Mouse (Mus musculus) neural tube, embryonic 12.5 days (tissue): ENCODE data around the gene Il22ra1. TPM values are rescaled to one million over a fixed set of nuclear protein-coding genes. Genes with fewer than 3 reads are reported as not detected.
A peak's percentile ranks its signal among the peaks of the same experiment; 100 is the strongest.

Experiments
- ATAC-seq: fragments of 200-750 bp; cut with Nextera tagmentation; 2 replicates; pipeline ENCODE4 v1.8.0; 2017; ENCODE audit warnings: low read depth, mild to moderate bottlenecking, moderate TSS enrichment, moderate library complexity; ENCODE audit not compliant: low FRiP score
- H3K27ac ChIP-seq: fragments of 300-500 bp; sonication (generic); 2 replicates; pipeline ENCODE4 v1.5.1; 2016
- H3K27me3 ChIP-seq: fragments of 300-500 bp; sonication (generic); replicated peaks from 2 replicates; pipeline ENCODE4 v1.6.1; 2016; ENCODE audit warnings: mild to moderate bottlenecking
- H3K36me3 ChIP-seq: fragments of 300-500 bp; sonication (generic); 2 replicates; pipeline ENCODE4 v1.6.1; 2016; ENCODE audit warnings: mild to moderate bottlenecking
- H3K4me1 ChIP-seq: fragments of 300-500 bp; sonication (generic); 2 replicates; pipeline ENCODE4 v1.6.1; 2016
- H3K4me2 ChIP-seq: fragments of 300-500 bp; sonication (generic); replicated peaks from 2 replicates; pipeline ENCODE4 v1.6.1; 2016; ENCODE audit warnings: mild to moderate bottlenecking
- H3K4me3 ChIP-seq: fragments of 300-500 bp; sonication (generic); 2 replicates; pipeline ENCODE4 v1.5.1; 2016
- H3K9ac ChIP-seq: fragments of 300-500 bp; sonication (generic); 2 replicates; pipeline ENCODE4 v1.6.1; 2016; ENCODE audit warnings: mild to moderate bottlenecking
- H3K9me3 ChIP-seq: fragments of 300-500 bp; sonication (generic); 2 replicates; pipeline ENCODE4 v1.6.1; 2016; ENCODE audit warnings: mild to moderate bottlenecking
- WGBS: fragments of 180-500 bp; shearing (Covaris S2); methylation state at CpG from one replicate; pipeline ENCODE4 v1.1.7; 2016; 5-methylcytosine and 5-hydroxymethylcytosine counted together
- polyA plus RNA-seq: library from polyadenylated mRNA; unstranded; fragments of >200 nt; fragmentation: Nextera tagmentation; extraction: Ambion mirVana; gene quantifications from 2 replicates; pipeline ENCODE4 v1.2.1, GENCODE M21; 2016

Gene Il22ra1
- polyA plus RNA-seq, 1 experiment from 2014 or later = not detected

GRCm38 (mm10) chr4:135761569-135761968 lies 33.6 kb downstream of the Il22ra1 start:
- WGBS = 76% methylated on average over 7 of the region's 7 CpGs
- H3K4me3 ChIP-seq = no peak overlapping the region
- no peak overlapping the region for H3K27ac ChIP-seq
- H3K27me3 ChIP-seq = no peaks in the 10 kb centered on the region
- ATAC-seq = no peak
- peaks cover 7% of the 10 kb centered on the region for H3K4me1 ChIP-seq
- no peak overlapping the region for H3K9ac ChIP-seq
- H3K4me2 ChIP-seq = no peak overlapping the region
- H3K9me3 ChIP-seq = no peaks in the 10 kb centered on the region
- no peaks in the 10 kb centered on the region for H3K36me3 ChIP-seq

DNA sequence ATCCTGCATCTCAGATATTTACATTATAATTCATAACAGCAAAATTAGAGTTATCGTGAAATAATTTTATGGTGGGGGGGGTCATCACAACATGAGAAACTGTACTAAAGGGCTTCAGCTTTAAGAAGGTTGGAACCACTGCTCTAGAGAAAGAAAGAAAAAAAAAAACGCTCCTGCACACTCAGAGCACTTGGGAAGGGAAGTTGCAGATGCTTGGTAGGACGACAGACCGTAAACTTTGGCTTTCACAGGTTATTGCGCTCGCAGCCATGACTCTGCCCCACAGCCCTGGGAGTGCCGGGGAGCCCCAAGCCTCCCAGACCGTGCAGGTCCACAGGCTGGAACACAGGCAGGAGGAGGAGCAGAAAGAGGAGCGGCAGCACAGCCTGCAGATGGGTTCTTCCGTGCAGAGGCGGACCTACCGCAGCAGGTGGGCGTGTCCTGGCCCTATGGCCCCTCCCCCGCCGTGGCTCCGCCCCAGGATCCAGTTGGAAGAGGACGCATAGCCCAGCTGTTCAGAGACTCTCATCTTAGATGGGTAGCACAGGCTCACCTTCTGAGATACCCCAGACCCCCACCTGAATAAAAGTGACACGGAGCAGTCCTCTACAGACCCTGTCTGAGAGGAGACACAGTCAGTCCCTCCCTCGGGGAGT lies 34.4 kb downstream of the Il22ra1 start:
- no peaks in the 10 kb centered on the region for H3K27me3 ChIP-seq
- no peak overlapping the region for H3K9ac ChIP-seq
- no peaks in the 10 kb centered on the region for H3K36me3 ChIP-seq
- H3K9me3 ChIP-seq = no peaks in the 10 kb centered on the region
- H3K4me1 ChIP-seq = peaks cover 7% of the 10 kb centered on the region
- 9% methylated on average over 19 of the region's 19 CpGs for WGBS
- H3K27ac ChIP-seq = no peak overlapping the region
- no peak overlapping the region for H3K4me3 ChIP-seq
- 0 out of 2 replicates have a peak, but pooled peaks have one; percentile 53 for ATAC-seq
- peak overlapping the region; percentile 53 for H3K4me2 ChIP-seq

GRCm38 (mm10) chr4:135764700-135765099 lies 36.7 kb downstream of the Il22ra1 start:
- Histone ChIP-seq H3K9me3 (no peaks in the 10 kb centered on the region), H3K4me3 (no peak overlapping the region), H3K27me3 (no peaks in the 10 kb centered on the region), H3K4me1 (peaks cover 4% of the 10 kb centered on the region), H3K36me3 (no peaks in the 10 kb centered on the region), H3K4me2 (no peak overlapping the region), H3K27ac (no peak overlapping the region), H3K9ac (no peak overlapping the region)
- ATAC-seq = no peak
- 88% methylated on average over 13 of the region's 13 CpGs for WGBS

GRCm38 (mm10) chr4:135765707-135766106 lies 37.7 kb downstream of the Il22ra1 start:
- Histone ChIP-seq H3K4me3 (no peak overlapping the region), H3K9me3 (no peaks in the 10 kb centered on the region), H3K27ac (no peak overlapping the region), H3K4me2 (no peak overlapping the region), H3K36me3 (no peaks in the 10 kb centered on the region), H3K9ac (no peak overlapping the region), H3K27me3 (no peaks in the 10 kb centered on the region), H3K4me1 (peaks cover 4% of the 10 kb centered on the region)
- ATAC-seq = no peak
- 75% methylated on average over 8 of the region's 8 CpGs for WGBS

DNA sequence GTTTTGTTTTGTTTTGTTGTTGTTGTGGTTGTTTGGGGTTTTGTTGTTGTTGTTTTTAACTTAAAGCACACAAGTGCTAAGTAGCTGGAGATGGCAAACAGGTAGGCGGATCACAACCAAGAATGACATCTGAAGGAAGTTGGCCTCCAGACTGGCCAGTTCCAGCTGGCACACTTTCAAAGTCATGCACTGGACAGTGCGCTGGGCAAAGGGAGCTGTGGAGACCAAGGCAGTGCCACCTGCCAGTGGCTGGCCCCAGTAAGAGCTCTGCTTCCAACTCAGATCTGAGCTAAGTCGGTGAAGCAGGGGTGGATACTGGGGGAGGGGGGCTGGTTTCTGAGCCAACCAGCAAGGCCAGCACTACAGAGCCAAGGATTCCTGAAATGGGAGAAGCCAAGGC lies 39.0 kb downstream of the Il22ra1 start:
- ATAC-seq = no peak
- no peaks in the 10 kb centered on the region for H3K9me3 ChIP-seq
- 78% methylated on average over 3 of the region's 3 CpGs for WGBS

DNA sequence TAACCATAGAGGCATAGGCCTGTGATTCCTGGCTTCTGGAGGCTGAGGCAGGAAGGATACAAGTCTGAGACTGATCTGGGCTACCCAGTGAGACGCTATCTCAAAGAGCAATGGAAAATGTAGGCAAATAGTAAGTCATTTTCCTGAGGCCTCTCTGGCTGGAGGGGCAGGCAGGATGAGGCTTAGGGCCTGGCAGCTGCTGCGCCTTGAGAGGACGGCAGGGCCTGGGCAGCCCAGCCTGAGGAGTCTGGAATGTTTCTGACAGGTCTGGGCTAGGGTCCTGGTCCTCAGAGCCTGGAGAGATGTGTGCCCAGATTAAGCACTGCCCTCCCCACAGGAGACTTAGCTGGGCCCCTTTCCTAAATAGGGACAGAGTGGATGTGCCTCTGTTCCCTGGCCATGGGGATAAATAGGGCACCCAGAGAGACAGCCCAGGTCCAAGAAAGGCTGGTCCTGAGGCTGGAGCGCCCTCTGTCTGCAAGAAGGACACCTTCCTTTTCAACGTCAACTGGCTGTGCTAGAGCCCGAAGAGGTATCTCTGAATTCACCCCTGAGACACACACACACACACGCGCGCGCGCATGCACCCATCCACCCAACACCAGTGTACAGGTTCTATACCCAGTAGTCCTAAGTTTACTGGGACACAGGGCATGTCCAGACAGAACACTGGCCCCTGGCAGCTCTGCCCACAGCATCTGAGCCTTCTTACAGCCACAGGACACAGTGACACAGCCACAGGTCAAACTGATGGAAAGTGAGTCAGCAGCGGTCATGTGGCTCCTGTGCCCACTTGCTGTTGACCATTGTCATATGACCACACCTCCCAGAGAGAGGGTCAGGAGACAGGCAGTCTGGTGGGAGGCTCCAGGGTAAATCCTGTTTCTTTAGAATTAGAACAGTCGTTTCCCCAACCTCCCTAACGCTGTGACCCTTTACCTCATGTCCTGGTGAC lies 40.9 kb downstream of the Il22ra1 start:
- Histone ChIP-seq H3K9me3 (no peaks in the 10 kb centered on the region), H3K27ac (no peak overlapping the region), H3K4me3 (no peak overlapping the region), H3K9ac (no peak overlapping the region), H3K4me2 (no peak overlapping the region), H3K27me3 (no peaks in the 10 kb centered on the region), H3K36me3 (no peaks in the 10 kb centered on the region), H3K4me1 (no peaks in the 10 kb centered on the region)
- no peak for ATAC-seq
- WGBS = 59% methylated on average over 14 of the region's 14 CpGs

More for the DNA sequence above, 39.0 kb downstream of the Il22ra1 start:
- Histone ChIP-seq H3K36me3 (no peaks in the 10 kb centered on the region), H3K27me3 (no peaks in the 10 kb centered on the region), H3K4me2 (no peak overlapping the region), H3K27ac (no peak overlapping the region), H3K4me1 (peaks cover 4% of the 10 kb centered on the region), H3K4me3 (no peak overlapping the region), H3K9ac (no peak overlapping the region)

GRCm38 (mm10) chr4:135770611-135771305 lies 42.8 kb downstream of the Il22ra1 start:
- Histone ChIP-seq H3K36me3 (no peaks in the 10 kb centered on the region), H3K4me2 (no peak overlapping the region), H3K4me1 (no peaks in the 10 kb centered on the region), H3K4me3 (no peak overlapping the region), H3K27me3 (no peaks in the 10 kb centered on the region), H3K9me3 (no peaks in the 10 kb centered on the region), H3K27ac (no peak overlapping the region), H3K9ac (no peak overlapping the region)
- WGBS = 87% methylated on average over 18 of the region's 18 CpGs
- no peak for ATAC-seq

DNA sequence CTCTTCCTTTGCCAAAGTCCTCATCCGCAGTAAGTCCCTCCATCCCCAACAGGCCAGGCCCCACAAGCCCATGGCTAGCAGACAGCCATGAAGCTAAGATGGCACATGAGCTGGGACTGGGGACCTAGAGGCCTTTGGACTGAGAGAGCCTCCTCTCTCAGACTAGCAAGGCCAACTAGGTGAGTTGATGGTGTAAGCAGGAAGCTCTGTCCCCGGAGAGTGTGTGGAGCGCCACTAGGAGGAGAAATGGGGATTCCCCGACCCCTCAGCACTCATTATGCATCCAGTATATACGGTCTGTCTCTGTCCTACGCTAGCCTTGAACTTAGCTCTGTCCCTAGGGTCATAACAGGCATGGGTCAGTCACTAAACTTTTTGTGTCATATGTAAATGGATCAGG lies 43.6 kb downstream of the Il22ra1 start:
- no peak for ATAC-seq
- 81% methylated on average over 6 of the region's 6 CpGs for WGBS
- no peak overlapping the region for H3K4me2 ChIP-seq

GRCm38 (mm10) chr4:135772671-135773070 lies 44.7 kb downstream of the Il22ra1 start:
- ATAC-seq = no peak
- no peaks in the 10 kb centered on the region for H3K36me3 ChIP-seq
- no peak overlapping the region for H3K4me2 ChIP-seq
- WGBS = 72% methylated on average over 4 of the region's 4 CpGs
- no peak overlapping the region for H3K4me3 ChIP-seq
- no peak overlapping the region for H3K9ac ChIP-seq
- no peaks in the 10 kb centered on the region for H3K27me3 ChIP-seq
- no peaks in the 10 kb centered on the region for H3K4me1 ChIP-seq
- no peak overlapping the region for H3K27ac ChIP-seq
- H3K9me3 ChIP-seq = no peaks in the 10 kb centered on the region

More for the DNA sequence above, 43.6 kb downstream of the Il22ra1 start:
- H3K9me3 ChIP-seq = no peaks in the 10 kb centered on the region
- no peak overlapping the region for H3K27ac ChIP-seq
- no peaks in the 10 kb centered on the region for H3K27me3 ChIP-seq
- H3K36me3 ChIP-seq = no peaks in the 10 kb centered on the region
- no peaks in the 10 kb centered on the region for H3K4me1 ChIP-seq
- H3K4me3 ChIP-seq = no peak overlapping the region
- H3K9ac ChIP-seq = no peak overlapping the region

- Histone ChIP-seq H3K4me3 (no peak overlapping the region), H3K27me3 (no peaks in the 10 kb centered on the region), H3K9me3 (no peaks in the 10 kb centered on the region), H3K4me2 (no peak overlapping the region), H3K9ac (no peak overlapping the region), H3K27ac (no peak overlapping the region), H3K36me3 (no peaks in the 10 kb centered on the region), H3K4me1 (no peaks in the 10 kb centered on the region)
- 72% methylated on average over 8 of the region's 8 CpGs for WGBS
- ATAC-seq = no peak
These were observed 46.5 kb downstream of the Il22ra1 start for GRCm38 (mm10) chr4:135774496-135774895.

DNA sequence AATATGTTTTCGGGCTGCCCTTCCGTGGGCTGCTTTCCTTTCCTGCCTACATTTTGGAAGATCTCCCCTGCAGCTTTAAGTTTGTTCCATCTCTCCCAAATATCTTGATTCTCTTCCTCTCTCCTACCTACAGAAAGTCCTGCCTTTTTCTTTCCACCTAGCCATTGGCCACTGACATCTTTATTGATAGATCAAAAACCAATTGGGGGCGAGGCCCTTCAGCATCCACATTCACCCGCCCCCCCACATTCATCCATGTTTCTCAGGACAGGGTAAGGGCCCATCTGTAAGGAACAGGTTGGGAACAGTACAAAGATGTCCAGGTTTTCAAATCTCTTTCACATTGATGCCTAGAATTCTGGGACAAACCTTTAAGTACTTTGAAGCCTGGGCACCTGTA lies 48.9 kb downstream of the Il22ra1 start:
- no peak overlapping the region for H3K9ac ChIP-seq
- no peak overlapping the region for H3K27ac ChIP-seq
- WGBS = 85% methylated on average over 4 of the region's 4 CpGs
- no peaks in the 10 kb centered on the region for H3K9me3 ChIP-seq
- no peaks in the 10 kb centered on the region for H3K36me3 ChIP-seq
- ATAC-seq = no peak
- no peak overlapping the region for H3K4me3 ChIP-seq
- no peaks in the 10 kb centered on the region for H3K27me3 ChIP-seq
- no peak overlapping the region for H3K4me2 ChIP-seq
- no peaks in the 10 kb centered on the region for H3K4me1 ChIP-seq

GRCm38 (mm10) chr4:135779661-135780060 lies 51.7 kb downstream of the Il22ra1 start:
- no peaks in the 10 kb centered on the region for H3K27me3 ChIP-seq
- 73% methylated on average over 9 of the region's 9 CpGs for WGBS
- no peaks in the 10 kb centered on the region for H3K36me3 ChIP-seq
- H3K9ac ChIP-seq = no peak overlapping the region
- no peak for ATAC-seq
- no peaks in the 10 kb centered on the region for H3K4me1 ChIP-seq
- no peak overlapping the region for H3K27ac ChIP-seq
- H3K4me2 ChIP-seq = no peak overlapping the region
- no peaks in the 10 kb centered on the region for H3K9me3 ChIP-seq
- no peak overlapping the region for H3K4me3 ChIP-seq
